In the genomic region with DNA sequence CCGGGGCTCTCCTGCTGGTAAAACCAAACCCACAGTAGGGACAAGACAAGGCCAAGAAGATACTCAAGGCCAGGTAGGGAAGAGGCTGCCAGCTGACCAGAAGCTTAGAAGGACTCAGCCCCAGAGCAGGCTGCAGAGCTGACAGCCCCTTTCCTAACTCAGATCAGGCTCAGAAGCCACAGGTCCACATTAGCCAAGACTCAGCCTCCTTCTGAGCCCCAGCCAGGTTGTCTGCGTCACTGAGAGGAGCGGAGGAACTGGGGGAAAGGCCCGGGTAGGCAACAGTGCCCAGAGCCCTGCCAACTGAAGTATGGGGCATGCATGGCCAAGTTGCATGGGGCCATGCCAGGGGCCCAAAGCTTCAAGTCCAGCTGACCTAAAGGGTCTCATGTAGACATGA, we compare ENCODE assay signal across 11 mouse cellular contexts. TPM values are rescaled to one million over a fixed set of nuclear protein-coding genes. Genes with fewer than 3 reads are reported as not detected.
DNase-seq lines count a peak whose midpoint lies in the region; ATAC-seq and TF ChIP-seq lines count a peak whose summit lies in the region.
"Had no signal": no experiment of that assay in that cellular context is flagged by ENCODE, and none has a peak within 500 bp of the region (broad histone marks: within the 10 kb centered on the region; RNA-seq: fewer than 3 reads in every experiment).

No protein-coding gene starts in this region.

- no peaks in the 10 kb centered on the region for H3K36me3 ChIP-seq in heart, embryonic 12.5 days
- H3K36me3 ChIP-seq in neural tube, embryonic 12.5 days, result no peaks in the 10 kb centered on the region
- H3K36me3 ChIP-seq in neural tube, embryonic 15.5 days, result no peaks in the 10 kb centered on the region
- no peaks in the 10 kb centered on the region for H3K36me3 ChIP-seq in limb, embryonic 14.5 days (ENCODE audit: control insufficient read depth, insufficient read depth, low read length)
- H3K36me3 ChIP-seq: liver, embryonic 15.5 days had no signal

- H3K27ac ChIP-seq in heart, embryonic 12.5 days (ENCODE audit: poor library complexity, severe bottlenecking), result no peak overlapping the region
- no peak overlapping the region for H3K27ac ChIP-seq in neural tube, embryonic 12.5 days
- H3K27ac ChIP-seq in neural tube, embryonic 15.5 days (replicated peaks), result no peak overlapping the region
- no peak overlapping the region for H3K27ac ChIP-seq in limb, embryonic 14.5 days (replicated peaks; ENCODE audit: low read depth, low read length)
- H3K27ac ChIP-seq: kidney, postnatal 0 days; liver, embryonic 15.5 days had no signal

- no peak for ATAC-seq in heart, embryonic 12.5 days (ENCODE audit: insufficient number of reproducible peaks, low FRiP score)
- ATAC-seq in neural tube, embryonic 12.5 days (ENCODE audit: low FRiP score, low read depth), result no peak
- ATAC-seq in neural tube, embryonic 15.5 days (ENCODE audit: low FRiP score), result no peak
- ATAC-seq in limb, embryonic 14.5 days (ENCODE audit: low FRiP score, low read depth), result no peak

- H3K4me3 ChIP-seq in heart, embryonic 12.5 days, result no peak overlapping the region
- no peak overlapping the region for H3K4me3 ChIP-seq in neural tube, embryonic 12.5 days
- H3K4me3 ChIP-seq in neural tube, embryonic 15.5 days (replicated peaks), result no peak overlapping the region
- no peak overlapping the region for H3K4me3 ChIP-seq in limb, embryonic 14.5 days (replicated peaks; ENCODE audit: low read length)
- H3K4me3 ChIP-seq: erythroblast, embryonic 14.5 days; liver, embryonic 15.5 days had no signal

- peaks cover 4% of the 10 kb centered on the region for H3K4me1 ChIP-seq in heart, embryonic 12.5 days (replicated peaks)
- peaks cover 4% of the 10 kb centered on the region for H3K4me1 ChIP-seq in neural tube, embryonic 12.5 days
- 0 out of 2 replicates have a peak, but pooled peaks cover 3% of the 10 kb centered on the region for H3K4me1 ChIP-seq in neural tube, embryonic 15.5 days
- no peaks in the 10 kb centered on the region for H3K4me1 ChIP-seq in limb, embryonic 14.5 days (ENCODE audit: control insufficient read depth, insufficient read depth, low read length)

- DNase-seq in heart, postnatal 14 days, result no peak
- DNase-seq in adrenal gland, postnatal 25 days, result peak; percentile 41
- DNase-seq in limb, embryonic 14.5 days (ENCODE audit: low spot score), result no peak
- no peak for DNase-seq in frontal cortex, postnatal 25 days (ENCODE audit: low spot score in 2 of 2)

- 61% methylated on average over 4 of the region's 4 CpGs for WGBS in heart, embryonic 12.5 days
- 86% methylated on average over 4 of the region's 4 CpGs for WGBS in neural tube, embryonic 12.5 days
- WGBS in neural tube, embryonic 15.5 days, result 92% methylated on average over 4 of the region's 4 CpGs
- WGBS in limb, embryonic 14.5 days, result 83% methylated on average over 4 of the region's 4 CpGs

- intact Hi-C loops in heart, postnatal 14 days (cut with DNase I), result loop anchor here (1.0 to 10.0 kb wide), 4 partner anchors 92 to 768 kb away; no protein-coding TSS in a partner anchor

- H3K9me3 ChIP-seq in heart, embryonic 12.5 days (replicated peaks), result no peaks in the 10 kb centered on the region
- H3K9me3 ChIP-seq in neural tube, embryonic 12.5 days, result no peaks in the 10 kb centered on the region
- H3K9me3 ChIP-seq in neural tube, embryonic 15.5 days (replicated peaks), result no peaks in the 10 kb centered on the region
- H3K9me3 ChIP-seq in limb, embryonic 14.5 days (ENCODE audit: control insufficient read depth, low read length), result no peaks in the 10 kb centered on the region
- H3K9me3 ChIP-seq: liver, embryonic 15.5 days had no signal

- no peak overlapping the region; the same call in 1 of the 2 replicates for H3K4me2 ChIP-seq in heart, embryonic 12.5 days
- peak overlapping the region; percentile 49; the same call in 1 of the 2 replicates for H3K4me2 ChIP-seq in neural tube, embryonic 12.5 days (replicated peaks)
- H3K4me2 ChIP-seq in neural tube, embryonic 15.5 days, result no peak overlapping the region
- H3K4me2 ChIP-seq in limb, embryonic 14.5 days (replicated peaks; ENCODE audit: low read depth, low read length, severe bottlenecking), result peak overlapping the region; percentile 32; the same call in 1 of the 2 replicates

- peaks cover 56% of the 10 kb centered on the region for H3K27me3 ChIP-seq in heart, embryonic 12.5 days (replicated peaks)
- H3K27me3 ChIP-seq in neural tube, embryonic 12.5 days (replicated peaks), result peaks cover 6% of the 10 kb centered on the region; the same call in 1 of the 2 replicates
- H3K27me3 ChIP-seq in neural tube, embryonic 15.5 days (replicated peaks), result peaks cover 11% of the 10 kb centered on the region
- no peaks in the 10 kb centered on the region for H3K27me3 ChIP-seq in limb, embryonic 14.5 days (ENCODE audit: control insufficient read depth, insufficient read depth, low read length)
- H3K27me3 ChIP-seq: liver, embryonic 15.5 days had no signal

- H3K9ac ChIP-seq in heart, embryonic 12.5 days, result peak overlapping the region; percentile 56; the same call in 1 of the 2 replicates
- no peak overlapping the region for H3K9ac ChIP-seq in neural tube, embryonic 12.5 days
- H3K9ac ChIP-seq in neural tube, embryonic 15.5 days (replicated peaks), result no peak overlapping the region
- H3K9ac ChIP-seq in limb, embryonic 14.5 days (ENCODE audit: low read depth, low read length, severe bottlenecking), result no peak overlapping the region
- H3K9ac ChIP-seq: liver, embryonic 15.5 days had no signal

- no peak for TF ChIP-seq POLR2A in limb, embryonic 14.5 days (IDR thresholded peaks at IDR 0.05; ENCODE audit: borderline replicate concordance, extremely low read depth, insufficient read depth, insufficient read length)

RNA-seq across cellular contexts. Expression of a gene that starts 13.7 kb away (rescaled TPM):
- polyA plus RNA-seq in heart, embryonic 12.5 days (2016; fragmentation: Nextera tagmentation; extraction: Ambion mirVana), result 1.1 and 1.3 TPM in 2 replicates
- 1 to 10 TPM in 1 of 2 experiments, under 1 TPM in 1; 0.88 to 1.6 TPM for total RNA-seq in heart, postnatal 14 days (2021)
- polyA plus RNA-seq in neural tube, embryonic 12.5 days (2016; fragmentation: Nextera tagmentation; extraction: Ambion mirVana), result 1.4 and 1.7 TPM in 2 replicates
- polyA plus RNA-seq in neural tube, embryonic 15.5 days (2015; fragmentation: Nextera tagmentation; extraction: Ambion mirVana), result 24.1 and 25.6 TPM in 2 replicates
- total RNA-seq in adrenal gland, postnatal 25 days (2021), result 2.8 and 3.0 TPM in 2 replicates
- 7.5 and 9.1 TPM in 2 replicates for polyA plus RNA-seq in limb, embryonic 14.5 days (2012; rRNA removed)
- 2.7 and 3.2 TPM in 2 replicates for polyA plus RNA-seq in limb, embryonic 14.5 days (2014; fragmentation: Nextera tagmentation; extraction: Ambion mirVana)
- total RNA-seq: megakaryocyte-erythroid progenitor cell, adult 5-6 weeks had no signal
- polyA plus RNA-seq: erythroblast, embryonic 14.5 days had no signal

RNA-seq across cellular contexts. Expression of a gene that starts 42.8 kb away (rescaled TPM):
- polyA plus RNA-seq in heart, embryonic 12.5 days (2016; fragmentation: Nextera tagmentation; extraction: Ambion mirVana), result 1.6 and 1.7 TPM in 2 replicates
- total RNA-seq in heart, postnatal 14 days (2021), result 1 to 10 TPM; 8.9 to 9.0 TPM
- 23.2 and 24.6 TPM in 2 replicates for polyA plus RNA-seq in neural tube, embryonic 12.5 days (2016; fragmentation: Nextera tagmentation; extraction: Ambion mirVana)
- polyA plus RNA-seq in neural tube, embryonic 15.5 days (2015; fragmentation: Nextera tagmentation; extraction: Ambion mirVana), result 22.7 and 28.2 TPM in 2 replicates
- total RNA-seq in adrenal gland, postnatal 25 days (2021), result 15.7 and 20.2 TPM in 2 replicates
- 31.7 and 43.3 TPM in 2 replicates for polyA plus RNA-seq in limb, embryonic 14.5 days (2012; rRNA removed)
- polyA plus RNA-seq in limb, embryonic 14.5 days (2014; fragmentation: Nextera tagmentation; extraction: Ambion mirVana), result 11.7 and 12.7 TPM in 2 replicates
- total RNA-seq: megakaryocyte-erythroid progenitor cell, adult 5-6 weeks had no signal

RNA-seq across cellular contexts. Expression of a gene that starts 53.4 kb away (rescaled TPM):
- 0.64 and 0.92 TPM in 2 replicates for polyA plus RNA-seq in heart, embryonic 12.5 days (2016; fragmentation: Nextera tagmentation; extraction: Ambion mirVana)
- total RNA-seq in heart, postnatal 14 days (2021), result 10 to 100 TPM in 1 of 2 experiments, 1 to 10 TPM in 1; 5.2 to 11.5 TPM
- 0.68 and 0.74 TPM in 2 replicates for polyA plus RNA-seq in neural tube, embryonic 12.5 days (2016; fragmentation: Nextera tagmentation; extraction: Ambion mirVana)
- polyA plus RNA-seq in neural tube, embryonic 15.5 days (2015; fragmentation: Nextera tagmentation; extraction: Ambion mirVana), result 0.74 and 1.9 TPM in 2 replicates
- 115 and 116 TPM in 2 replicates for total RNA-seq in adrenal gland, postnatal 25 days (2021)
- 23.6 and 25.4 TPM in 2 replicates for polyA plus RNA-seq in limb, embryonic 14.5 days (2012; rRNA removed)
- polyA plus RNA-seq in limb, embryonic 14.5 days (2014; fragmentation: Nextera tagmentation; extraction: Ambion mirVana), result 13.0 and 14.6 TPM in 2 replicates

Comparison
In these comparisons a context has a peak if more than half of its experiments do, and no peak if none do; other contexts are left out.
1. H3K4me2 ChIP-seq: peak in neural tube, embryonic 12.5 days (single experiment) and limb, embryonic 14.5 days (single experiment); none in heart, embryonic 12.5 days (single experiment) and neural tube, embryonic 15.5 days (single experiment).